Mouse (Mus musculus) E14TG2a.4 (cell line): ENCODE data around the gene Crygn.
A peak's percentile ranks its signal among the peaks of the same experiment; 100 is the strongest.

Experiments used
- H3K27me3 ChIP-seq: 2 replicates; pipeline ENCODE4 v1.6.1; 2014; ENCODE audit warnings: low read length, control low read depth; ENCODE audit not compliant: insufficient read depth
- H3K36me3 ChIP-seq: 2 replicates; pipeline ENCODE4 v1.6.1; 2014; ENCODE audit warnings: low read length, control low read depth; ENCODE audit not compliant: insufficient read depth
- H3K4me1 ChIP-seq: replicated peaks from 2 replicates; pipeline ENCODE4 v1.6.1; 2014; ENCODE audit warnings: low read depth, low read length, control low read depth
- H3K4me3 ChIP-seq: replicated peaks from 2 replicates; pipeline ENCODE4 v1.5.1; 2014; ENCODE audit warnings: mild to moderate bottlenecking, low read length
- H3K9me3 ChIP-seq: 2 replicates; pipeline ENCODE4 v1.6.1; 2014; ENCODE audit warnings: low read length, control low read depth
- CTCF ChIP-seq: conservative IDR thresholded peaks from 2 replicates; pipeline ENCODE4 v1.5.1; 2014; ENCODE audit warnings: low read length
- NANOG ChIP-seq: IDR thresholded peaks from 2 replicates; pipeline ENCODE4 v1.6.1; 2014; ENCODE audit warnings: borderline replicate concordance, low read length, mixed read lengths
- POU5F1 ChIP-seq: IDR thresholded peaks from 2 replicates; pipeline ENCODE4 v1.6.1; 2014; ENCODE audit warnings: low read length, borderline replicate concordance

Crygn gene

GRCm38 (mm10) chr5:24724805-24725204, 33.0 kb downstream of the Crygn start:
- TF ChIP-seq NANOG (no peak), CTCF (no peak), POU5F1 (no peak)
- no peak overlapping the region for H3K4me3 ChIP-seq
- no peaks in the 10 kb centered on the region for H3K9me3 ChIP-seq
- H3K27me3 ChIP-seq: peaks cover 12% of the 10 kb centered on the region
- H3K36me3 ChIP-seq: peaks cover 20% of the 10 kb centered on the region
- peaks cover 44% of the 10 kb centered on the region for H3K4me1 ChIP-seq

DNA sequence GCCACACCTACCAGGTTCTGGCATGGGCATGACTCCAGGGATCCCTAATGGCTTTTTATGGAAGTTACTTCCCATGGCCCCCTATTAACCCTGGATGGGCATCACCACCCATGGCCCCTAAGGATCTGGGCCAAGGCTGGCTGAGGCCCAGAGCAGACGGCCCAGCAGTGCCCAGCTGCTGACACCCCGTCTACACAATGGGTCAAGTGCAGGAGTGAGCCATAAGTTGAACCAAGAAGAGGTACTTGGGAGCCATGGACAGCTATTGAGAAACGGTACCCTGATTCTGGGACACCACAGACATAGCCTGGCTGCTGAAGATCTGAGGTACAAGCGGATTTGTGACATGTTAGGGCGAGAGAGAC, 33.6 kb downstream of the Crygn start:
- no peak for TF ChIP-seq NANOG
- no peak for TF ChIP-seq CTCF
- TF ChIP-seq POU5F1: no peak
- H3K4me1 ChIP-seq: peaks cover 39% of the 10 kb centered on the region
- H3K36me3 ChIP-seq: peaks cover 20% of the 10 kb centered on the region
- H3K4me3 ChIP-seq: no peak overlapping the region
- H3K9me3 ChIP-seq: no peaks in the 10 kb centered on the region
- peaks cover 6% of the 10 kb centered on the region for H3K27me3 ChIP-seq

DNA sequence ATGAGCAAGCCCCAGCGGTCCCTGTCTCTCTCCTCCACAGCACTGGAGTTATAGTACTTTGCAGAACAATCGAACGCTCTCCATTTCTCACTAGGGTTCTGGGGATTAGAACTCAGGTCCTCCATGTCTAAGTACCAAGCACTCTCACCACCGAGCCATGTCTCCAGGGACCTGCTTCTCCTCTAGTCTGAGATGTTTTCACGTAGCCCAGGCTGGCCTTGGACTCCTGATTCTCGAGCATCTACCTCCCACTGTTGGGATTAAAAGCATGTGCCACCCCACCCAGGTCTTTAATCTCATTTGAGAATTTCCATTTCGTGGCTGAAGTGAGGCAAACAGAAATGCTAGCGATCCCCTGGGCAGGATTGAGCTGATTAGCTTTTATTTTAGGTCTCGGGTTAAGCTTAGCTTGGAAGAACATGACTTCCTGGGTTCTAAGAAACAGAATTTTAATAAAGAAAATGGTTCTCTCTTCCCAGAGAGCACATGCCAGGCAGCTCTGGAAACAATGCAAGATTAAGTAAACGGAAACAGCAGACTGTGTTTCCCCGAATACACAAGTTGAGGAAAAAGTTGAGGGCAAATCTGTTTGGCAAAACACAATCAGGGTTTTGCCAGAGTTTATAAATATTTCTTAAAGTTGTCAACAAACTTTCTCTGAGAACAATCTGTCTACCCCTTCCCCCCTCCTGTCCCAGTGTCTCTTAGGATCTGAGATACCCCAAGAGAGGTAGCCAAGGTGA, 34.1 kb downstream of the Crygn start:
- peaks cover 20% of the 10 kb centered on the region for H3K36me3 ChIP-seq
- TF ChIP-seq CTCF: no peak
- TF ChIP-seq POU5F1: no peak
- no peak for TF ChIP-seq NANOG
- peaks cover 36% of the 10 kb centered on the region for H3K4me1 ChIP-seq
- peaks cover 3% of the 10 kb centered on the region; the same call in 1 of the 2 replicates for H3K27me3 ChIP-seq
- H3K4me3 ChIP-seq: no peak overlapping the region
- H3K9me3 ChIP-seq: no peaks in the 10 kb centered on the region

DNA sequence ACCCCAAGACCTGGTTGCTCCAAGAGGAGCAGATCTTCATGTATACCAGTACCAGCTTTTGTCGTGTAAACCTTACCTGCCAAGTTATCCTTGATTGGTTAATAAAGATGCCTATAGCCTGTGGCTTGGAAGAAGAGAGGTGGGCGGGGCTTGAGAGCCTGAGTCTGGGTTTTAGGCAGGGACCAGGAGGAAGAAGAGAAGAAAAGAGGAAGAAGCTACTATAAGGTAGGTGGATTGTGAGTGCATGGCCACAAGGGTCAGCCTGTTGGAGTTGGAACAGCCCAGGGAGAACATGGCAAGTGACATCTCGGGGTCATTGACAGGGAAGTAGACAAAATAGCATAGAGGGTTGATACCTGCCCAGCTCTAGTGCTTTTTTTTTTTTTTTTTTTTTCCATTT, 38.0 kb downstream of the Crygn start:
- Histone ChIP-seq H3K36me3 (peaks cover 24% of the 10 kb centered on the region), H3K4me1 (peaks cover 13% of the 10 kb centered on the region), H3K4me3 (no peak overlapping the region), H3K9me3 (no peaks in the 10 kb centered on the region), H3K27me3 (no peaks in the 10 kb centered on the region)
- no peak for TF ChIP-seq CTCF
- TF ChIP-seq NANOG: no peak
- TF ChIP-seq POU5F1: no peak

DNA sequence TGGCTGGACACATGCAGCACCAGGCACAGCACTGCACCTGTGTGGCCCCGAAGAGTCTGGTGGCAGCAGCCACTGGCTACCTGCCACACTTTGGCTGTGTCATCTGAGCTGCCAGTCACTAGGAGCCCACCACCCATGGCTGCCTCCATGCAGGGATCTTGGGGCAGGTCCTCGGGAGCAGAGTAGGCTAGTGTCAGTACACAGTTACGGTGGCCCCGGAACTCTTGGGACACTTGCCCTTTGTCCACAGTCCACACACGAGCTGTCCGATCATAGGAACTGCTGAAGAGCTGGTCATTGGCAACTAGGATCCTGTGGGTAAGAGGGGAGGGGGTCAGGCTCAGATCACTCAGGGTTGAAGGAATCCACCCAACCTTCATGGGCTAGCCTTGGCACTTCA, 39.7 kb downstream of the Crygn start:
- TF ChIP-seq POU5F1: no peak
- no peak for TF ChIP-seq CTCF
- no peak for TF ChIP-seq NANOG
- Histone ChIP-seq H3K4me3 (no peak overlapping the region), H3K27me3 (no peaks in the 10 kb centered on the region), H3K36me3 (peaks cover 24% of the 10 kb centered on the region), H3K4me1 (no peaks in the 10 kb centered on the region; the same call in 1 of the 2 replicates), H3K9me3 (no peaks in the 10 kb centered on the region)

DNA sequence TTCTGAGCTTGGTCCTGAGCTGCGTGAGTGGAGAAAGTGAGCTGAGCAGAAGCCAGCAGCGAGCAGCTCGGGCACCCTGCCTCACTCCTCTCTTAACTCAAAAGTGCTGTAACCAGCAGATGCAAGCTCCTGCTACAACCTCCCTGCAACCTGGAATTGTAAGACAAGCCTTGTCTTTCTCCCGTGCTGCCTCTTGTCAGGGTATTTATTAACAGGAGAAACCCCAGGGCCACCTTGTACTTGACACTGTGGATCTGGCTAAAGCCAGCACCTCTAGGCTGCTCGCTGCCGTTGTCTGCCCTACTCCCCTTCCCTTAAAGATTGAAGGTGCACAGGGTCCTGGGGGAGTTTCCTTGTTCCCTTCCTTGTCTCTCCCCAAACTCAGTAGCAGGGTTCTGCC, 43.8 kb downstream of the Crygn start:
- H3K9me3 ChIP-seq: no peaks in the 10 kb centered on the region
- H3K4me3 ChIP-seq: no peak overlapping the region
- peaks cover 25% of the 10 kb centered on the region for H3K4me1 ChIP-seq
- TF ChIP-seq CTCF (no peak), NANOG (no peak), POU5F1 (no peak)
- no peaks in the 10 kb centered on the region for H3K27me3 ChIP-seq
- peaks cover 41% of the 10 kb centered on the region for H3K36me3 ChIP-seq

DNA sequence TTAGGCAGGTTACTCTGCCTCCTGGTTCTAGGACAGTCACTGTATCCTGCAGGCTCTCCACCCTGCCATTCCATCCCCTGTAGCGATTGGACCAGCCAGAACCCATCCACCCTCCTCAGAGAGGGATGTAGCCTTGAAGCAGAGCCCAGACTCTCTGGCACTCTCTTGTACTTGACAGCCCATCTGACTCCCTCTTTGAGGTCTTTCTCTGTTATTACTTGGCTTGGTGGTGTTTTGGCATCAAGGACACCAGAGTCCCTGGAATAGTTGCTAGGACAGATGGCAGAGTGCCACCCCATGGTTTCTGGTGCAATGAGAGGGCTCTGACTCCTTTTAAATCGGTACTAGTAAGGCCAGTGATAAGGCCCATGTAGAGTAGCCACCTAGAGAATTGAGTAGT, 44.6 kb downstream of the Crygn start:
- peaks cover 49% of the 10 kb centered on the region for H3K36me3 ChIP-seq
- TF ChIP-seq POU5F1: no peak
- TF ChIP-seq CTCF: no peak
- TF ChIP-seq NANOG: no peak
- H3K27me3 ChIP-seq: no peaks in the 10 kb centered on the region
- no peaks in the 10 kb centered on the region for H3K9me3 ChIP-seq
- H3K4me1 ChIP-seq: peaks cover 25% of the 10 kb centered on the region
- H3K4me3 ChIP-seq: no peak overlapping the region

DNA sequence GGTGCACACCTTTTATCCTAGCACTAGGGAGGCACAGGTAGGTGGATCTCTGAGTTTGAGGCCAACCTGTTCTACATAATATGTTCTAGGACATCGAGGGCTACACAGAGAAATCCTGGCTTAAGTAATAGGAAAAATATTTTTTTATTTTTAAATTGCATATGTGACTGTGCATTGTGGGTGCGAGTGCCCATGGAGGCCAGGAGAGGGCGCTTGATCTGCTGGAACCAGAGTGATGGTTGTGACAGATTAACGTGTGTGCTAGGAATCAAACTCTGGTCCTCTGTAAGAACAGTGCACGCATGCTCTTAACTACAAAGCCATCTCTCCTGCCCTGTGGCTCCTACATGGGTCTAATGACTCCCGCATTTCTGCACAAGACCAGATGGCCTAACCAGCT, 46.2 kb downstream of the Crygn start:
- no peaks in the 10 kb centered on the region for H3K27me3 ChIP-seq
- H3K36me3 ChIP-seq: peaks cover 58% of the 10 kb centered on the region
- H3K4me1 ChIP-seq: peaks cover 37% of the 10 kb centered on the region
- no peaks in the 10 kb centered on the region for H3K9me3 ChIP-seq
- no peak for TF ChIP-seq NANOG
- peak; percentile 48 for TF ChIP-seq CTCF
- TF ChIP-seq POU5F1: no peak
- H3K4me3 ChIP-seq: no peak overlapping the region

DNA sequence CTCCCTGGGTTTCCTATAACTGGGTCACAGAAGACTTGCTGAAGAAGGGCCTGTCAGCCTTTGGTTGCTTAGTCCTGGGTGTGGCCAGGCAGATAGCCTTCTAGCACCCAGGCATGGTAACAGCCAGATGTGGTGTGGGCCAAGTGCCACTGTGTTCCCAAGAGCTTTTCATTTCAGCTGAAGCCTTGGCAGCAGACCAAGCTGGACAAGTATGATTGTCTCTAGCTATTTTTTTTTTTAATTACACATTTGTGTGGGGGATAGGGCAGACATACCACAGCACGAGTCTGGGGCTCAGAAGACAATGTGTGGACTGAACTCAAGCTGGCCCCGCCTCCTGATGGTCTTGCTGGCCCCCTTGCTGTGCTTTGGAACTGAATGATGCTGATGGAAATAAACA, 47.8 kb downstream of the Crygn start:
- Histone ChIP-seq H3K4me1 (peaks cover 53% of the 10 kb centered on the region), H3K9me3 (no peaks in the 10 kb centered on the region), H3K36me3 (peaks cover 67% of the 10 kb centered on the region), H3K4me3 (no peak overlapping the region), H3K27me3 (no peaks in the 10 kb centered on the region)
- no peak for TF ChIP-seq POU5F1
- TF ChIP-seq CTCF: no peak
- TF ChIP-seq NANOG: no peak
